Mouse (Mus musculus): ENCODE measurements around the gene Fam114a1.

Fam114a1 gene

DNA sequence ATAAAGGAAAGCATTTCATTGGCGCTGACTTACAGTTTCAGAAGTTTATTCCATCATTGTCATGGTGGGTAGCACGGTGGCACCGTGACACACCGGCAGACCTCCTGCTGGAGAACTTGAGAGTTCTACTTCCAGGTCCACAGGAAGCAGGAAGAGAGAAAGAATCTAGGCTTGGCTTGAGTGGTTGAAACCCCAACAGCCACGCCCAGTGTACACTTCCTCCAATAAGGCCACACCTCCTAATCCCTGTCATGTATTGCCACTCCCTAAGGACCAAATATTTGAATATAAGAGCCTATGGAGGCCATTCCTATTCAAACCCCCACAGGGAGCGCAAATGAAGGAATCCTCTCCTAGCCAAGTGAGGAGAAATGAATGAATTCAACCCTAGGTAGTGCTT is 87.7 kb downstream of the Fam114a1 start:
- DNase-seq (ENCODE audit: low spot score in 2 of 2) = no peak

DNA sequence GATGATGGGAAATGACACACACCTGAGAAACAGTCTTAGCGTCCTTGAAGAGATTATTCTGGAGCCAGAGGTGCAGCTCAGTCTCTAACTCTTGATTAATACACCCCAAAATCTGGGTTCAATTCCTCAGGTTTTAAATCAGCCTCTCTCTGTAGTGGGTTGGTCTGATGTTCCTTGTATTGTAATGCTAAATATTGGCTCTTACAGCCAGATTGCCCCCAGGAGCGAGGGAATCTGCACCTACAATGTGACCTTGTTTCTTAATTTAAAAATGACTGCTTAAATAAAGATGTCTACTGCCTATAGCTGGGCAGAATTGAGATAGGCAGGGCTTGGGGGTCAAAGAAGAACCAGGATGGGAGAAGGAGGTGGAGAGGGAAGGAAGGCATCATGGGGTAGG is 89.9 kb downstream of the Fam114a1 start:
- no peak for DNase-seq (ENCODE audit: low spot score in 2 of 2)

DNA sequence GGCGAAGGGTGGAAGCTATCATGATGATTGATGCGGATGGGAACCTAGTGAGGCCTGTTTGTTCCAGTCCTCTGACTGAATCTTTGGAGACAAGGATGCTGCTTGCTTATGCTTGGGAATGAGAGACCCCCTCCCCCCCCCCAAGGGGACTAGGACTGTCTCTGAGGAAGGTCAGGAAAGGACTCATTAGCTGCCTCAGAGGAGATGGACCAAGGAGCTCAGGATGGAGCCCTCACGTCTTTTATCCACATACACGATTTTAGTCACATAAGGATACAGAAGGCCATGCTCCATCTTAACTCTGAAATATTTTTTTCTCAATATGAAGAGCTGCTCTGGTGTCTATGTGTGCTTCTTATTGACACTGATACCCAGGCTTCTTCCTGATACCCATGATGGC is 92.4 kb downstream of the Fam114a1 start:
- DNase-seq (ENCODE audit: low spot score in 2 of 2) = no peak

DNA sequence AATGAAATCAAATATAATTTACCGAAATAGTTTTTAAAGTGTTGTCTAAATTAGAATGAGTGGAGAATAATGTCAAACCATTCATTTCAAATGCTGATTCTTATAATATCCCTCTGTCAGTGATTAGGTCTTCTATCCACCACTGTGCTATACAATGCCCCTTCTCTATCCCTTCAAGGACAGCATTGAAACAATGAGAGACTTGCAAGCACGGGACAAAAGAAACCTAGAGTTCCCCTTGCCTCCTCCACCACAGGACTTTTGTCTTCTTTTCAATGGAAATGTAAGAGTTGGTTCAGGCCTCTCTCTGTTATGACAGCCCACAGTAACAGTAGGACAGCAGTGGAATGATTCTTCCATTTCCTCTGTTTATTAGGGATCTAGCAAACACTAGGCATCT is 93.4 kb downstream of the Fam114a1 start:
- no peak for DNase-seq (ENCODE audit: low spot score in 2 of 2)

DNA sequence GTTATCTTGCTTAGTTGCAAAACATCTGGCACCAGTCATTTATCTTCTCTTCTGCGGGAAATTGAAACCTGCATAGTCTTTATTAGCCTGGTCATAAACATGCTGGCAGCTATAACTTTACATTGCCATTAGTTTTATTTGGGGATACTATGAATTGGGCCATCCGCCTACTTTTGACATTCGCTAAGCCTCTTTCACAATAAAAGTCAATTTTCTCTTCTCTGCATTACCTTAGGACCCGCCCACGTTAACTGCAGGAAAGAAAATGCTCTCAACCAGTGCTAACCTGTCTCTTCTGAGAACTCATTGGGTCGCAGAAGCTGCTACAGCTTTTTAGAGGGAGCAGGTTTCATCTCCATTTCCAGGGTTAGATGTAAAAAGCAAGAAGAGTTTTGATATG is 98.3 kb downstream of the Fam114a1 start:
- no peak for DNase-seq (ENCODE audit: low spot score in 2 of 2)

DNA sequence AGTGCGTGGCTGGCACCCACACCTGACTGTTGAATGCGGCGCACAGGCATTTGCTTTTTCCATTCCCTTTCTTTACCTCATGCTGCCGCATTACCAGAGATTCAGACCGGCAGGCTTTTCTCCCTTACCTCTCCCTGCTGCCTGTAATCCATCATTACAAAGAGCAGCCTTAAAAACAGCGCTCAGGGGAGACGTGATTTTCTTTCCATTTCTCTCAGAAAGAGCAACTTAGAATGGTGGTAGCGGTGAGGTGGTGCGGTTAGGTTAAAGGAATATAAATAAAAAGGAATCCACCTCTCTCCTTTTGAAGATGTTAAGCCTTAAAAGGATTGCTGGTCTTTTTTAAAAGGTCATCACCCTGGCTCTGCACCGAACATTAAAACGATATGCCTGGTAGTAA is 100.0 kb downstream of the Fam114a1 start:
- no peak for DNase-seq (ENCODE audit: low spot score in 2 of 2)

DNA sequence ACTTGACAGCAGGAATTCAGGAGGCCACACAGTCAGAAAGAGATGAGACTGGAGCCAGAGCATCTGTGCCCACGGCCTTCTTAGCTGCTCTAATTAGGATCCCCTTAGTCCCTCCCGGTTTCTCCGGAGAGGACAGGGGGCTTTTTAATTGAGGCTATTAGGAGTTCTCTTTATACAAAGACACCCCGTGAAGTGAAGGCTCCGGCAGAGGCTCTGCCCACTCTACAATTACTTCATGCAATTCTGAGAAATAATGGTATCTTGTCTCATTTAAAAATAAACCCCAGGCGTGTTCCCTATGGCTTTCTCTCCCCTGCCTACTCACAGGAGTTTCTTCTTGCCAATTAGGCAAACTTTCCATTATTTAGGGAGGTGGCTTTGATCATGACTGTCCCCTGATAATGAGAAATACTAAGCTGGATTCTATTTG is 101.8 kb downstream of the Fam114a1 start:
- DNase-seq (ENCODE audit: low spot score in 2 of 2) = no peak

DNA sequence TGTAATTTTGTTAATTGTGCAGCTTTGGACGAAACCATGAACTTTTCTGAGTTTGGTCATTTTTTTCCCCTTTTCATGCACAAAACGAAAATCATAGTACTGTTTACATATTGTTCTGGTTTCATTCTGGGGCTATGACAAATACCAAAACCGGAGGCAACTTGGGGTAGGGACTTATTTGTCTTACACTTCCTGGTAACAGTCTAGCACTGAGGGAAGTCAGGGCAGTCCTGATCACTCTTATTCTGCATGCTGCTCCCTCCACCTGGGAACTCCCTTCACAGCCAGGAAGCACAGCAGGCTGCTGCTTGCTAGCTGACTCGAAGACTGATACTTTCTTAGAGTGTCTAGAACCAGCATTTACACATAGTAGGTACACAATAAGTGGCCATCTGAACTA is 103.4 kb downstream of the Fam114a1 start:
- no peak for DNase-seq (ENCODE audit: low spot score in 2 of 2)

DNA sequence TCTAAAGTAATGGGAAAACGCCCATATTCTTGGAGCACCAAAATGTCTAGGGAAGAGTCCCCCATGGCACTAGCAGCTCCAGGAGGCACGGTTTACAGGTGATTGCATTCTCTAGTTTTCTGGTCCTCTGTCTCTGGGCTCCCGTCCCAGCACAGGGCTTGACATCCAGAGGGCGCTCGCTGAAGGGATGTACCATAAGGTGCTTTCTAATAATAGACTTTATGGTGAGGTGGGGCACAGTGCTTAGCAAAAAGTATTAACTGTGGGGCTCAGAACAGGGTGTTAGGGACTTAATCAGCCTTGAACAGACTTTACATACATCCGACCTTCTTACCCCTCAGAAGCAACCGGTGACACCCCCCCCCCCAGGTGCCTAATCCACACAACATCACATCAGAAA is 104.8 kb downstream of the Fam114a1 start:
- no peak for DNase-seq (ENCODE audit: low spot score in 2 of 2)

DNA sequence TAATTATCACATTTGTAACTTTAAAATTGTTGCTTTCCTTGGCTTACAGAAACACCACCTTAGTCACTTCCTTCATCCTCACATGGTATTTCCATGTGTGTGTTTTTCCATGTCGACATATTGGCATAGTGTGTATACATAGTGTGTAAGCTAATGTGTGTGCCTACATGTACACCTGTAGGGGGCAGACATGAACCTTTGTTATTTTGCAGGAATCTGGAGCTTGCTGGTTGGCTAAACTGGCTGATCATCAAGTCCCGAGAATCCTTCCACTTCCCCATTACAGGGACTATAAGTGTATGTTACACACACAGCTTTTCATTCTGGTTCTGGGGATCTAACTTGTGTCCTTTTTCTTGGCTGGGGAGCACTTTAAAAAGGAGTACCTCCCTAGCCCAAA is 106.2 kb downstream of the Fam114a1 start:
- no peak for DNase-seq (ENCODE audit: low spot score in 2 of 2)

DNA sequence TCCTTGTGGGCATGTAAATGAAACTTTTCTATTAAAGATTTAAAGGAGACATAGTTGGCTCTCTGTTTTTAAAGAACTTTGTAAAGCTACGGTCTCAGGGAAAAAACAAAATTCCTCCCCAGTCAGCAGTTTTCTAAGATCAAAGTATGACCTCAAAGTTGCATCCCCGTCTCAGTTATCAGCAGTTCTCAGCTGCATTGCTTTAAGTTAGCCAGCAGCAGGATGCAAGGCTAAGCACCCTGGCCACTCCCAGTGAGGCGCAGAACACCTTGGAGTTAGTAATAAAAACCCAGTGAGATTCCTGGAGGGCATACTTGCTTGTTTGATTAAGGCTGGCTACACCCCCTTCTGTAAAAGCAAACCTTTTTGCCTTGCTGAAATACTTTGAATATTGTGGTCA is 106.9 kb downstream of the Fam114a1 start:
- DNase-seq (ENCODE audit: low spot score in 2 of 2) = no peak

DNA sequence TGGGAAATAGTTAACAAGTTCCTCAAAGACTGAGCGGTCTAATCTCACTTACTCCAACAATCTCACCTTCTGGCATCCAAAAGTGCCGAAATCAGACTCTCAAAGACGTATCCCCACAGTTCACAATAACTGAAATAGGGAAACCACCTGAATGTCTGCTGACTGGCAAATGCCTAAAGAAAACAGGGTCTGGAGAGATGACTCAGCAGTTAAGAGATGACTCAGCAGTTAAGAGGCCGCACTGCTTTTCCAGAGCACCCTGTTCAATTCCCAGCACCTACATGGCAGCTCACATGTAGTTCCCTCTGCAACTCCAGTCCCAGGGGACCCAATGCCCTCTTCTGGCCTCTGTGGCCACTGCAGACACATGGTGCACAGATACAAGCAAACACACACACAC is 108.2 kb downstream of the Fam114a1 start:
- DNase-seq (ENCODE audit: low spot score in 2 of 2) = no peak

DNA sequence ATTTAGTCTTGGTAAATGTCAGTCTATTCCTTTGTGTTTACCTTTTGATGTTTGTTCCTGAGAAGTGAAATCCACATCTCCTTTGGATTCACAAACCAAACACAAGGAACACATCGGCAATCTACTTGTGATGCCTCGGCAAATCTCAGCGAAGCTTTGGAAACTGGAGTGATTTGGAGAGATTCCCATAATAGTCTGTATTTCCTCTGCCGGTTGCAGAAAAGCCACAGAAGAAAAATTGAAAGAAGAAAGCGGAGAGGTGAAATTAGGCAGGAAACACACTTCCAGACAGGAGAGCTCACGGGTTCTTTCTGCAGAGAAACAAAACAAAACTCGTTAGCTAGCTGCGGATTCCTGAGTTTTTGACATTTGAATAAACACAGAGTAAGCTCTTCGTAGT is 110.0 kb downstream of the Fam114a1 start:
- DNase-seq (ENCODE audit: low spot score in 2 of 2) = no peak

DNA sequence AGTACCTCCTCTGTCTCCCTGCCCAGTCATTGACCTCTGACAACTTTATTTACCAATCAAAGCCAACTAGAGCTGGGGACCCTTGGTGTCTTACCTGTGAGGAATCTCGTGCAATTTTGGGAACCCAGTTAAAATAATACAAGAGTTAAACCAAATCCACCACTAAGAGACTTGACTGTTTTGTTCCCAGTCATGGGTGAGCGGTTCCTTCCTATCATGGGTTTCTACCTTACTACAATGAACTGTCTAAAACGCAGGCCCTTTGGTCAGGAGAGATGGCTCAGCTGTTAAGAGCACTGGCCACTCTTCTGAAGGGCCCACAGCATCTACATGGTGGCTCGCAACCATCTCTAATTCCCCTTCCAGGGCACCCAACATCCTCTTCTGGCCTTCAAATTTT is 112.0 kb downstream of the Fam114a1 start:
- DNase-seq (ENCODE audit: low spot score in 2 of 2) = no peak

DNA sequence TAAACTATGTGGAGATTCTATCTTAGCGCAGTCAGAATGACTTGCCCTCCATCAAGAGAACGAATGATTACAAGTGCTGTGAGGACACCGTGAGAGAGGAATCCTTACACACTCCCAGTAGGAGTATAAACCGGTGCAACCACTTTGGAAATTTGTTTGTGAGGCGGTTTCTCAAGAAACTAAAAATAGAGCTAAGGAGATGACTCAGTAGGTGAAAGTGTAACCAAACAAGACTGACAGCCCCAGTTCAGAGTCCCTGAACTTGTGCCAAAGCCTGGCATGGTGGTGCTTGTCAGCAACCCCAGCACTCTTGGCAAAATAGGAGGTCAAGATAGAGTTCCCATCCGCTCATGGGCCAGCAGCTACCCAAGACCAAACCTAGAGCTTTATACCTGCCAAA is 116.7 kb downstream of the Fam114a1 start:
- DNase-seq (ENCODE audit: low spot score in 2 of 2) = no peak

DNA sequence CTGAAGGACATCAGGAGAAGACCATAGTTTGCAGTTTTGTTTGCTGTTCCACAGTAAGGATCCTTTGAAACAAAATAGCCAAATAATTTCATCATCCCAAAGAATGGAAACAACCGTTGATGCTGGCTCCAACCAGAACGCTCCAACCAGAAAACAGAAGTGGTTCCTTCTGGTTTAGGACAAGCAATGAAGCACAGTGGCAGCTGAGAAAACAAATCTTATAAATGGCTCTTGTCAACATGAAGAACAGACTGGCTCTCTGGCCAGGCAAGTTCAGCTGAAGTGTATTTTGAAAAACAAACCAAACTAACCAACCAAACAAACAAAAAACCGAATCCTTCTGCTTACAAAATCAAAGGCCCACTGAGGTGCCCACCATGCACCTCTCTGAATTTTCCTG is 119.8 kb downstream of the Fam114a1 start:
- DNase-seq (ENCODE audit: low spot score in 2 of 2) = no peak

DNA sequence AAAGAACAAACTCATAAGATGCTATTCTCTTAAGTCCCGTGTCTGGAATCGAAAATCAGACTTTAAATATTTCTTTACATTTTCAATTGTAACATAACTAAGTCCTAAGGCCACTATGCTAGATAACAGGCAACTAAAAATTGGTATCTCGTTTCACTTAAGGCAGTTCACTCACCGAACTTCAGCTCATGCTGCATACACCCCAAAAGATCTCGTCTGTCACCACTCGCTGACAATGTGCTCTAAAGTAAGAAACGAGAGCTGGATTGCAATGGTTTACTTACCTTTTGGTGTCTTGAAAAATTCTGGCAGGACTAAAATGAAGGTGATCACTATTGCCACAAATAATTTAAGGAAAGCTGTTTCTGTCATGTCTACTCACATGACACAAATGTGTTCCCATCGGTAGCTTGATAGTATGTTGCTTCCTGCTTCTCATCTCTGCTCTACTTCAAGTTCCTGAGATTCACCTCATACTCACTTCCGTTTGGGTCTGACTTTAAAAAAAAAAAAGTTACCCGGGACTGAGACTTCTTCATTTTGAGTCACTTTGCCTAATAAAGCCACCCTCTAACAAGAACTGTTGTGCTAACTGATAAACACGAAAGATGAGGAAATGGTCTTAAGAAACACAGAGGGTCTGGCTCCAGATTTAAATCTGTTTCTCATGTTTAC is 121.5 kb downstream of the Fam114a1 start:
- DNase-seq (ENCODE audit: low spot score in 2 of 2) = no peak
